32 mouse cellular contexts compared by ENCODE assay signal in the genomic region with DNA sequence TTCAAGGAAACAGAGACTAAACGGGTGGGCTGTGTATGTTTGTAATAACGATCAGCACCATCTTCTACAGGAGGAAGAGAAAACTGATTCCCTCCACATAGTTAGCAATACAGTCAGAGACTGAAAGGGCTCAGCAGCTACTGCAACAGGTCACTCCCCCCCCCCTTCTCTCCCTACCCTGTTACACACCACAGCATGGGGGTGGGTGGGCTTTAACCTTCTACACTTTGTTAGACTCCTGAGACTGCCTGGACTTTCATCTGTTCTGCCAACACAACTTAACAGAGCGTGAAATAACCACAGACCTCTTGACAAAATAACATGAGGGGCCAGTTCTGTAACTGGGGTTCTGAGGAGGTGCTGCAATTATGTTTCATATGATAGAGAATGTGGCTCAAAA. TPM values are rescaled to one million over a fixed set of nuclear protein-coding genes. Genes with fewer than 3 reads are reported as not detected.
DNase-seq lines count a peak whose midpoint lies in the region; ATAC-seq lines count a peak whose summit lies in the region.
"Had no signal": no experiment of that assay in that cellular context is flagged by ENCODE, and none has a peak within 500 bp of the region (broad histone marks: within the 10 kb centered on the region; RNA-seq: fewer than 3 reads in every experiment).

No protein-coding gene starts in this region.

- H3K27ac ChIP-seq in kidney, embryonic 14.5 days (ENCODE audit: low read depth, low read length): peak overlapping the region; percentile 1; the same call in 1 of the 2 replicates
- H3K27ac ChIP-seq: embryonic facial prominence, embryonic 13.5 days; forebrain, embryonic 10.5 days; forebrain, embryonic 15.5 days; gastrocnemius, adult 2 months; heart, adult 2 months; hindbrain, embryonic 13.5 days; limb, embryonic 10.5 days; limb, embryonic 15.5 days; liver, embryonic 13.5 days; macrophage; neural tube, embryonic 15.5 days had no signal

- peak; percentile 95 for ATAC-seq in kidney, embryonic 14.5 days (ENCODE audit: low FRiP score, low TSS enrichment)
- ATAC-seq: forebrain, embryonic 15.5 days; intestine, postnatal 0 days had no signal

- H3K36me3 ChIP-seq in kidney, embryonic 14.5 days (ENCODE audit: control insufficient read depth, insufficient read depth, low read length): no peaks in the 10 kb centered on the region
- H3K36me3 ChIP-seq: embryonic facial prominence, embryonic 13.5 days; forebrain, embryonic 10.5 days; forebrain, embryonic 15.5 days; heart, embryonic 12.5 days; hindbrain, embryonic 13.5 days; limb, embryonic 10.5 days; limb, embryonic 15.5 days; liver, embryonic 13.5 days; neural tube, embryonic 15.5 days had no signal

- H3K9me3 ChIP-seq in kidney, embryonic 14.5 days (ENCODE audit: control insufficient read depth, low read length): no peaks in the 10 kb centered on the region
- H3K9me3 ChIP-seq: embryonic facial prominence, embryonic 13.5 days; forebrain, embryonic 10.5 days; forebrain, embryonic 15.5 days; heart, embryonic 12.5 days; hindbrain, embryonic 13.5 days; limb, embryonic 10.5 days; limb, embryonic 15.5 days; liver, embryonic 13.5 days; neural tube, embryonic 15.5 days had no signal

- WGBS in kidney, embryonic 14.5 days: 33% methylated on average over 3 of the region's 3 CpGs

- no peak overlapping the region for H3K4me3 ChIP-seq in kidney, embryonic 14.5 days (ENCODE audit: low read length)
- H3K4me3 ChIP-seq: embryonic facial prominence, embryonic 13.5 days; forebrain, embryonic 10.5 days; forebrain, embryonic 15.5 days; gastrocnemius, adult 2 months; heart, adult 2 months; heart, embryonic 12.5 days; hindbrain, embryonic 13.5 days; limb, embryonic 10.5 days; limb, embryonic 15.5 days; liver, embryonic 13.5 days; neural tube, embryonic 15.5 days had no signal

- DNase-seq in retina, embryonic 14.5 days (ENCODE audit: low spot score): peak; percentile 28
- no peak for DNase-seq in retina, postnatal 1 day
- DNase-seq in kidney, postnatal 14 days: peak; percentile 54
- DNase-seq in cerebellum, adult 9-10 months: no peak
- no peak for DNase-seq in Muller cell, postnatal 12 days (ENCODE audit: inconsistent ontology term)
- no peak for DNase-seq in cerebellum, postnatal 36 days
- DNase-seq: adrenal gland, postnatal 10 days; B cell, adult 2 months; cerebellum, adult 8-10 months; gastrocnemius, adult 2 months; gastrocnemius, postnatal 36 days; heart, adult 2 months; heart, postnatal 4 days; layer of hippocampus, postnatal 36 days; liver, embryonic 13.5 days; lung, adult 2 months; lung, postnatal 10 days; midbrain, embryonic 14.5 days; right cerebral cortex, adult 18-20 months; spleen, adult 18-20 months; thymus, postnatal 14 days had no signal

- no peaks in the 10 kb centered on the region for H3K4me1 ChIP-seq in kidney, embryonic 14.5 days (ENCODE audit: control insufficient read depth, insufficient read depth, low read length)
- H3K4me1 ChIP-seq: forebrain, embryonic 15.5 days; heart, embryonic 12.5 days; hindbrain, embryonic 13.5 days; limb, embryonic 10.5 days; limb, embryonic 15.5 days; liver, embryonic 13.5 days; neural tube, embryonic 15.5 days had no signal

- H3K27me3 ChIP-seq in kidney, embryonic 14.5 days (ENCODE audit: control insufficient read depth, insufficient read depth, low read length): no peaks in the 10 kb centered on the region
- H3K27me3 ChIP-seq: embryonic facial prominence, embryonic 13.5 days; forebrain, embryonic 15.5 days; heart, embryonic 12.5 days; hindbrain, embryonic 13.5 days; limb, embryonic 15.5 days; liver, embryonic 13.5 days; neural tube, embryonic 15.5 days had no signal

- H3K9ac ChIP-seq in kidney, embryonic 14.5 days (ENCODE audit: low read depth, low read length): no peak overlapping the region
- H3K9ac ChIP-seq: embryonic facial prominence, embryonic 13.5 days; forebrain, embryonic 15.5 days; heart, embryonic 12.5 days; hindbrain, embryonic 13.5 days; limb, embryonic 15.5 days; liver, embryonic 13.5 days; neural tube, embryonic 15.5 days had no signal

- H3K4me2 ChIP-seq in kidney, embryonic 14.5 days (replicated peaks; ENCODE audit: low read depth, low read length): no peak overlapping the region
- H3K4me2 ChIP-seq: embryonic facial prominence, embryonic 13.5 days; forebrain, embryonic 15.5 days; heart, embryonic 12.5 days; hindbrain, embryonic 13.5 days; limb, embryonic 15.5 days; liver, embryonic 13.5 days; neural tube, embryonic 15.5 days had no signal

RNA-seq across cellular contexts. Expression of gene Snap91, which starts 50.7 kb away (rescaled TPM):
- polyA plus RNA-seq in kidney, embryonic 14.5 days (2014; fragmentation: Nextera tagmentation; extraction: Ambion mirVana): 13.0 and 18.9 TPM in 2 replicates
- polyA plus RNA-seq: macrophage had no signal

Comparison
In these comparisons a context has a peak if more than half of its experiments do, and no peak if none do; other contexts are left out.
1. DNase-seq: peak in retina, embryonic 14.5 days (single experiment) and kidney, postnatal 14 days (single experiment); none in retina, postnatal 1 day (single experiment), cerebellum, adult 9-10 months (single experiment), Muller cell, postnatal 12 days (single experiment) and cerebellum, postnatal 36 days (0 of 2).